Mouse (Mus musculus) layer of hippocampus, adult 9-10 months (tissue): Measurements from ENCODE around the gene Pkig.
"Not testable (repeated sequence)": the region's sequence is repeated elsewhere in the genome, so short reads cannot be mapped to it uniquely, and the experiment has no call there.

Experiments used
- DNase-seq: peaks from one replicate; pipeline ENCODE4 v3.0.0; 2022; ENCODE audit warnings: low spot score

Gene Pkig

GRCm38 (mm10) chr2:163682344-163682743 is 24.2 kb downstream of the Pkig start:
- no peak for DNase-seq

DNA sequence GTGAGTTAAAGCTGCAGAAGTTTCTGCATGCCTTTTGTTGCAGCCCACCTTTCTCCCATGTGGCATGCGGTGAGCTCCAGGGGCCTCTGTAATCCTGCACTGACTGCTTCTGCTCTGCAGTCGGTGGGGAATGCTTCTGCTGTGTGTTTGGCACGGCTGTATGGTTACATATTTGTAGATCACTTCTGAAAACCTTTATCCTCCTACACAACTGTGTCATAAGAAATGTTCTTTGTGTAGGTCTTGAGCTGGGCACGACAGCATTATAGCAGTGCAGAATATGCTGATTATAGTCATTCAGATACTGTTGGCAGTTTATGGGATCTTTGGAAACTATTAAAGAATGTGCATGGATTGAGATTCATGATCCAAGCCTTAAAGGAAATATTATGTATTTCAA is 27.1 kb downstream of the Pkig start:
- no peak for DNase-seq

- DNase-seq: peak; percentile 40
Measured at GRCm38 (mm10) chr2:163685761-163686200, 27.6 kb downstream of the Pkig start.

GRCm38 (mm10) chr2:163686233-163686632 is 28.0 kb downstream of the Pkig start:
- DNase-seq: no peak

GRCm38 (mm10) chr2:163686886-163687285 is 28.7 kb downstream of the Pkig start:
- no peak for DNase-seq

DNA sequence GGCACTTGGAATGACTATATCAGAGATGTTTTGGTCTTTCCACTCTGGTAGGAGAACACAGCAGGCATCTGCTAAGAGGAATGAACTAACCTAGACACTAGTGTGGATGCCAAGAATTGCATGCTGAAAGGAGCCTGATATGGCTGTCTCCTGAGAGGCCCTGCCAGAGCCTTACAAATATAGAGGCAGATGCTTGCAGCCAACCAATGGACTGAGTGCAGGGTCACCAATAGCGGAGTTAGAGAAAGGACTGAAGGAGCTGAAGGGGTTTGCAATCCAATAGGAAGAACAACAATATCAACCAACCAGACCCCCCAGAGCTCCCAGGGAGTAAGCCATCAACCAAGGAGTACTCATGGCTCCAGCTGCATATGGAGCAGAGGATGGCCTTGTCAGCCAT is 30.2 kb downstream of the Pkig start:
- not testable (repeated sequence) for DNase-seq

GRCm38 (mm10) chr2:163689771-163690170 is 31.6 kb downstream of the Pkig start:
- no peak for DNase-seq

- no peak for DNase-seq
Measured at GRCm38 (mm10) chr2:163690409-163691304, 32.5 kb downstream of the Pkig start.

GRCm38 (mm10) chr2:163691846-163692605 is 33.8 kb downstream of the Pkig start:
- no peak for DNase-seq

DNA sequence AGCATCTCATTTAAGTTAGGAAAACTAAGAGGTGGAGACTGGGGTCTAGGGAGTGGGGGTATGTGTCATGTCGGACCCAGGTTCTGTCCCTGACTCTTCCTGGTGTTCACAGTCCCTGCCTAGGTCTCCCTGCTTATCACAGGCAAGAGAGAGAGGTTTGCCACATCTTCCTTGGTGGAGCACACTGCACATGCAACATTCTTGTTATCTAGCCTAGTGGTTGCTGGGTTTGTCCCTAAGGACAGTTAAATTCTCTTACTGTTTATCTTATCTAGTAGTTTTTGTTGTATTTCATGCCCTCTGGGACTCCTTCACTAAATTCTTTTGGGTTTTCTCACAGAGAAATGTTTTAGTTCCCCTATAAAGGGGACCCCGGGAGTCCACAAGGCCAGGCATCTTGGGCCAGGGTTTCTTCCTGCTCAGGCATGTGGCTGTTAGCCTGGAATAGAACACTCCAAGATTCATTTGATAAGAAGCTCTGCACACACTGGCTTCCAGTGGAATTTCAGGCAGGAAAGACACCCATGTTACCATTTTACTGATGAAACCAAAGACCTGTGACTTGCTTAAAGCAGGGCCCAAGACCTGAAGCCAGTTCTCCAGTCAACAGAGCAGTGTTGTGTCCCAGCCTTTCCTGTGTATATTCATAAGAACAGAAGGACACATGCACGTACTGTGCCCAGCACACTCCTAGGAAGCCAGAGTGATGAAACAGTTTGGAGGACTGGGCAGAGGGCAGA is 34.9 kb downstream of the Pkig start:
- no peak for DNase-seq

DNA sequence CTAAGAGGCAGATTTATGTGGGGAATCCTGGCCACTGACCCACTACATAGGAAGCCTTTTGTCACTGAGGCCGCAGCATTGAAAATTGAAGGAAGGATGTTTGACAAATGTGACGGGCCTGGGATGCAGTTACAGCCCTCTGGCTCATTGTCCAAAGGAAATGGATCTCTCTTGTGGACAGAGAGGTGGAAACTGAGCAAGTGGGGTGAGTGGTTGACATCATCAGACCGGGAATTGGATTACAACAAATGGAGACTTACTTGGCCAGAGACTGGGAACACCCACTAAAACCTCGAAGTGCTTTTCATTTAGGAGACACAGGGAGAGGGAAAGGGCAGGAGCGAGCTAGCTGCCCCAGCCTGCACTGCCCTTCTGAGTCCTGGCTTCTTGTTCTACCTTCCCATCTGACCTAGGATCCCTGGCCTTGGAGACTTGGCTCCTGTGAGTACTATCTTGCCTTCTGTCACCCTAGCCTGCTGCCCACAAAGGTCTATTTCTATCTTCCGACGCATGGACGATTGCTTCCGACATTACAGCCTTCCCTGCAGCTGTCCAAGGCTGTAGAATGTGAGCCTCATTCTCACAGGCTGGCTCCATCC is 35.6 kb downstream of the Pkig start:
- DNase-seq: no peak

GRCm38 (mm10) chr2:163696763-163697162 is 38.6 kb downstream of the Pkig start:
- no peak for DNase-seq

- DNase-seq: no peak
Measured at GRCm38 (mm10) chr2:163697764-163698480, 39.7 kb downstream of the Pkig start.

DNA sequence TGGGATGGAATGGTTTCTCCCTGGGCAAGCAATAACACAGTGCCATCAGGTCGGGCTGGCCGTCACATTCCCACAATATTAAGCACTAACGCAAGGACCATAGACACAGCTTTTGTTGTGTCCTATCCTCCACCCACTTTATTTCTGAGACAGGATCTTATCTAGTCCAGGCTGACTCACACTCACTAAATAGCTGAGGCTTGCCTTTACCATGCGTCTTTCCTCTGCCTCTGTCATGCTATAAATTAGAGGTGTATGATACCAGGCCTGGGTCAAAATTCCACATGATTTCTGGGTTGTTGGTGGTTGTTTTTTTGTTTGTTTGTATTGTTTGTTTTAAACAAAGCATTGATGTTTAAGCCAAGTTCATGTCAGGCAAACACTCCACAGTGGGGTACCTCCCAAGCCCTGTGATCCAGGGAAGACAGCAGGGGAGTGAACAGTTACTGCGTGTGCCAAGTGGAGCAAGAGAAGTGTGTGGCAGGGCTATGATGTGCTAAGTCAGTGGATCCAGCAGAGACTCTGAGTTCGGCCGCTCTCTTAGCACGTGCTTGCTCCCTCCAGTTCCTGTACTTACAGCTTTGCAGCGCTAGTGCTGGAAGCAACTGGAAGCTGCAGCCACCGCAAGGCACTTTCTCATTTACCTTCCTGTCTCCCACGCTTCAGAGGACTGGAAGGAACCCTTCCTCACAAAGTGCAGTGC is 41.0 kb downstream of the Pkig start:
- no peak for DNase-seq

DNA sequence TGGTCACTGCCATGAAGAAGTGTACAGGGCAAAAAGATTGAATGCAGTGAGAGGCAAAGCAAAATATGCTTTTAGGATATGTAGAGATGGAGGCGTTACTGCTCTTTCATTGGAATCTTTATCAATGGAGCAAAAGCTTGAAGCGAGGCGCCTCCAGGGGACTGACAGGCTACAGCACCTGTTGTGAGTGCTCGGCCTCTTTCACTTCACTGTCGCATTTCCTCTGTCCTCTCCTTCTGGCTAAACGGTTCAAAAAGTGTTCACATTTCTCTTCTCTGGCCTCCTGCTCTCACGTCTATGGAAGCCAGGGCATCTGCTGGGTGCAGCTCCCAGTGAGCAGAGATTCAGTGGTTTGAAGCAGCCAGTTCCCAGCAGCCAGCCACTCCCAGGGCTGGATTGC is 44.2 kb downstream of the Pkig start:
- DNase-seq: no peak

GRCm38 (mm10) chr2:163702921-163703320 is 44.7 kb downstream of the Pkig start:
- no peak for DNase-seq

- no peak for DNase-seq
Measured at GRCm38 (mm10) chr2:163703599-163704260, 45.5 kb downstream of the Pkig start.

- DNase-seq: no peak
Measured at GRCm38 (mm10) chr2:163708321-163708720, 50.1 kb downstream of the Pkig start.

DNA sequence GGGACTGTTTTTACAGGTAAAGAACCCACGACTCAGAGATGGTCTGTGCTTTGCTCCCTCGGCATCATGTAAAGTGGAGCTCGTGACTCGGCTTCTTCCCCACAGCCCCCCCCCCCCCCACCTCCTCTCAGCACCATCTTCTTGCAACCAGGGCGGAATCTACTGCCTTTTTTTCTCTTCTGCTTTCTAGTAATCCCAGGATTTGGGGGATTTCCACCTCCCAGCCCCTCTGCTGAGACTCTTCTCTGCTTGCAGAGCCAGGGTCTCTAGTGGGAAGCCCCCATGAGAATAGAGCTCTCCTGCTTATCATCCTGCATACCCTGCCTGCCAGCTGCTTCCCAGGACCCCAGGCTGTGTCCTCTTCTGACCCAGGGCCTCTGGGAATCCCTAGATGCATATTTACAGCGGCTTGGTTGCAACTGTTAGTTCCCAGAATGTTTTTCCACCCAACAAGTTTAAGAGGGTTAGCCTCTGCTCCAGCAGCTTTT is 50.6 kb downstream of the Pkig start:
- DNase-seq: no peak

- no peak for DNase-seq
Measured at GRCm38 (mm10) chr2:163710000-163710399, 51.8 kb downstream of the Pkig start.
